Mouse (Mus musculus): Measurements from ENCODE around the gene Pde4d. TPM values are rescaled to one million over a fixed set of nuclear protein-coding genes. Genes with fewer than 3 reads are reported as not detected.

The Pde4d gene
- total RNA-seq, 2 experiments from 2014 or later = 284 to 289 TPM

DNA sequence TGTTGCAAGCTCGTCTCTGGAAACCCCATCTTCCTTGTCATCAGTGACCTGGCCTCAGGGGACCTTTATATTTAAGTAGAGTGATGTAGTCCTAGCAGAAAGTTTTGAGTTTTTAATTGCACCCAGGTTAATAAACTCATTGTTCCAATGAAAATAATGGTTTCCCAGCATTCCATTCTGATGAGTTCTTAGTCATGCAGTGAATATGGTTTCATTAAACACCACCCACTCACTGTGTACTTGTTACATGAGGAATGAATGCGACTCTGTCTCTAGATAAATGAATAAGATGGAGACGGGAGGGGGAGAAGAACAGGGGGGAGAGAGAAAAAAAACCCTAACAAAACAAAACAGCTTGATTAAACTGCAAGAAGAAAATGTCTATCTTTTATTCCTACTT is 148.9 kb downstream of the Pde4d start:
- no peak for DNase-seq (ENCODE audit: low spot score)

DNA sequence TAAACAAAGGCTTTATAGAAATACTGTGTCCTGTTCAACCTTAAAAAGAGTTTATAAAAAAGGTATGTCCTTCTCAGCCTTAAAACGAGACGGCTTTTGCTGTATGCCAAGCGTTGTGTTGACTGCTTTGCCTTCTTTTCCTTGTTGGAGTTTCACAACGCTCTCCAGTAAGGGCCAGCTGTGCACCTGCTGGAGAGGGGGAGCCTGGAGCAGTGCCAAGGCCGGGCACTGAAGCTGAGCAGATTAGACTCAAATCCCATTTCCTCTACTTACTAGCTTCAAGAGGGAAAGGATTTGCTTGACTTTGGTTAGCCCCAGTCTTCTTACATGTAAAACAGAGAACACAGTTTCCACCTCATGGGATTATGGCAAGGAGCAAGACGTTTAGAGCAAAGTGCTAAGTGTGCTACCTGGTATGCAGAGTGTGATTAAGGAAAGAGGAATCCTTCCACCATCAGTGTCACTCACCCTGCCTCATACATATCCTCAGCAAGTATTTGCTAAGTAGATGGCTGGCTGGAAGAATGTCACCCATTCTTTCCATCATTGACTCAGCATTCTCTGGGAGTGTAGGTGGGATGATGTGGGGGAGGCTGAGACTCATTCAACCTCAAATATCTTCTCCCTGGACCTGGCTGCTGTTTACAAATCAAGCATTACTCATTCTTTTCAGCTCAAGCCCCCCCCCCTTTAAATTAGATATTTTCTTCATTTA is 149.6 kb downstream of the Pde4d start:
- no peak for DNase-seq (ENCODE audit: low spot score)

DNA sequence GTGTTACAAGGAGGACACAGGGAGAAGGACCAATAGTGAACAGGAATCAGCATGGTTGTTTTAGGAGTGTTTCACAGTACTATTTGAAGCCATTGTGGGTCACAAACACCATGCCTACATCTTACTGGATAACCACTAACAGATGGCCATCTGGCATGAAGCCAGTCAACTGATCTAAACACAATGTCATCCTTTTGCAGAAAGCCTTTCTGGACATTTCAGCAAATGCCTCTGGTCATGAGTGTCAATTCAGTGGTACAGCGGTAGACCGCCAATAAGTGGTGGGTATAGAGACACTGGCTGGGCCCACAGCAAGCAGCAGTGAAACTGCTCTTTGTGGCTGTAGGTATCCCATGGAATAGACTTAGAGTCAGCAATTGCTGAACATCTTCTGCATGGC is 151.3 kb downstream of the Pde4d start:
- DNase-seq (ENCODE audit: low spot score) = no peak

DNA sequence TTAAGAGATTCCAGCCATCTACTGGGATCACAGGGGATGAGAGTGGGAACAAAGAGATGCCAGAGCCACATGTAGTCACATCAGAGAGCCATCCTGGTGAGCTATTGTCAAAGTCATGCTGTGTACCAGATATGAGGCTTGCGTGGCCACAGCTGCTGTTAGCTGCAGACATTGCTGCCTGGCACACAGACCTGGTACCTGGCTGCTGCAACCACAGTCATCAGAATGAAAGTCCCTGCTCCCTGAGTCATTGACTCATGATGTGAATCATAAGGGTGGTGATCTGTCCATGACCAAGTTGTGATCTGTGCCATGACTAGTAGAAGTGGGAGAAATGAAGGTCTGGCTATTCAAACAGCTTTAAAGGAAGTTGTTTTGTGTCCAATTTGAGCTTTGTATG is 153.8 kb downstream of the Pde4d start:
- DNase-seq (ENCODE audit: low spot score) = no peak

DNA sequence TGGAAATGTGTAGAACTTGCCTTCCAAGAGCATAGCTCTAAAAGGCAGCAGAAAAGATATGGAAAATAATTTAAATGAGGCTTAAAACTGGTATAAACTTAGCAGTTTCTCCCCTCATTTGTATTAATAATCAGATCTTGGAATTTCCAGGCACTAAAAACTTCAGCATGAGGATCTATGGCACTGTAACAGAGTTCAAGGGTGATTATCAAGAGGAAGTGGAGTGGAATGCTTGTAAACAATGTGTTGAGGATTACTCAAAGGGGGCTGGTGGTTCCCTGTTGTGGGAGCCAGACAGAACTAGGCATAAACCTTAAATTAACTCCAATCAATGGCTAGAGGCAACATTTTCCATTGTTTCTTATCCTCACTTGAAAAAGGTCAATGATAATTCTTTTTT is 154.5 kb downstream of the Pde4d start:
- no peak for DNase-seq (ENCODE audit: low spot score)

DNA sequence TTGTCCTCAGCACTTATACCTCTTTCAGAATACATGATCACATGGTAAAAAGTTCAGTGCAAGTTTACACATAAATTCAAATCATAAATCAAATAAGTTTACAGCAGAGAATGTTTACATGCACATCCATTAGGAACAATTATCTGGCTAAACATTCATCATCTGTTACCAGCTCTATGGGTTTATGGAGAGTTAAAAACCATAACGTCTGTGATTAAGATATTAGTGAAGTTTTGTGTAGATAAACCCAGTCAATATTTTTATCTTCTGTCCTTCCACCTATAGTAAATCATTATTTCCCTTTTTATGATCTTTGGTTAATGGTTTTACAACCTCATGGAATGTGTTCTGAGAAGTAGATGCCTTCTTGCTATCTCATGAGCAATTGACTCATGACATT is 168.5 kb downstream of the Pde4d start:
- DNase-seq (ENCODE audit: low spot score) = no peak

DNA sequence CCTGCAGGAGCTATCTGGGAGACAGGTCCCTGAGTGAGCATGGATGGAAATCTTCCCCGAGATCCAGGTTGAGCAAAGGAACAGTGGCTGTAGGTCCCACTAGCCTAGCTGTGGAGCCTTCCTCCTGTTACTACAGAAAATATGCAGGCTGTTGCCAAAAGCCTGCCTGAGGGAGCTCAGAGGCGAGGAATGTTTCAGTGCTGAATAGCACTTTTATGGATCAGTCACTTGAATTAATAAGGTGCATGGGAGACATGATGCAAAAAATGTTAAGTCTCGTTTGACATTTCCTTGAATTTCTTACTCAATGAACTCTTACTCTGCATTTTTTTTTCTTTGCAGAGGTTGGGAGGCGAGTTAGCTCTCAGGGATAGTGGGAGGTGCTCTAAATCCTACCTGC is 172.9 kb downstream of the Pde4d start:
- no peak for DNase-seq (ENCODE audit: low spot score)

DNA sequence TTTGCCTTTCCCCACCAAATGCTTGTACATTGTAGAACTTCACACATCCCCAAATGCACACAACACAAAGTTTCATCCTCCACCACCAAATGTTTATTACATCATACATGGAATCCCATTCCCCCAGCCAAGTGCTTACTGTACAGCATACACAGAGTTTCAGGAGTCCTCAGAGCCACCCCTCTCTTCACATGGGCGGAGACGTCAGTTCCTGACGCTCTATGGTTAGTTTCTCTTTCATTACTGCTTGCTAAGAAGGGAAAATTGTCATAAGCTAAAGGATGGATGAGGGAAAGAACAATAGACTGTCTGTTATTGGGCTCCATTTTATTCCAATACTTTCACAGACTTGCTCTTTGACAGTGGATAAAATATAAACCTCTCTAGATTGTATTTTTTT is 174.2 kb downstream of the Pde4d start:
- DNase-seq (ENCODE audit: low spot score) = no peak

DNA sequence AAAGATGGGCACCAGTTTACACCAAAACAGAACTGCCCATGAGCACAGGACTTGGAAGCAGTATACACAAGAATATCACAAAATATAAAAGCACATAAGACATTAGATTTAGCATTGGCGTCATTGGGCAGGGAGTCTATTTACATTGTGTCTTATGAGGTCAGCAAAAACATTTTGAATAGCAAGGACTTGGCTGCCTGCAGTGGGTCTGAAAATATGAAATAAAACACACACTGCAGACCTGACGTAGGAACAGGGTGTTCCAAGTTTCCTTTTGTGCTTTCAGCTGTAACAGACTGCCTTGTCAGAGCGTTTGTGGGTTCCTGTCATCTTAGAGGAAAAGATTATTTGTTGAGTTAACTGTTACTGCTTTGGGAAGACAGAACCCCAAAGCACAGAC is 176.4 kb downstream of the Pde4d start:
- DNase-seq (ENCODE audit: low spot score) = no peak

DNA sequence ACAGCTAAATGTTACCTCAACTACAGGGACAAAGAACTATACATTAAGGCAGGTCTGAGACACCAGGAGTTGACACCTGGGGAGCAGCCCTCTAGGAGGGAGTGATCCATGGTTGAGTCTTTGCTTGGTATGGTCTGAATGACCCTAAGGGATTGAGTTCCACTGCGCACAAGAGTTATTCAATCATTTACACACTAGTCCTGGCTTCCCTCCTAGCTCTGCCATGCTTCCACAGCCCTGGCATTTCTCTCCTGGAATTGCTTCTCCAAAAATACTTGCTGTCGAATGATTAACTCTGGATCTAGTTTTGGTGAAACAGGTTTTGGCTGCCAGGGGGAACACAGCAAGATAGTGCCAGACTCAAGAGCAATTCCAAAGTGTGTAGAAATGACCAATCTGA is 178.8 kb downstream of the Pde4d start:
- no peak for DNase-seq (ENCODE audit: low spot score)

DNA sequence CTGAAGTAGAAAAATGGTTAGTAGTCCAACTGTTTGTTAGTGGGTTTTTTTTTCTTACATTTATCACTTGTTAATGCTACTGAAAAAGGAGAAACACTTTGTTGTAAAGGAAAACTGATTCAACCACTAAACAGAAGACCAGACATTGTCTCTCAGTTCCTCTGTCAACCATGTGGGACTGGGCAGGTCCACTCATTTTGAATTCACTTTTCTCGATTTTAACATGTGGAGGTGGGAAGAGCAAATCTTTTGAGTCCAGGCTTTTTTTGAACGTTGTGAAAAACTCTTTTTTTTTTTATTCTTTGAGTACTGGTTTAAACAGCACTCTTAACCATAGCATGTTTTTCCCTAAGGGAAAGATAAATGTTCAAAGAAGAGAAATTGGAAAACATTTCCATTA is 180.8 kb downstream of the Pde4d start:
- DNase-seq (ENCODE audit: low spot score) = no peak

DNA sequence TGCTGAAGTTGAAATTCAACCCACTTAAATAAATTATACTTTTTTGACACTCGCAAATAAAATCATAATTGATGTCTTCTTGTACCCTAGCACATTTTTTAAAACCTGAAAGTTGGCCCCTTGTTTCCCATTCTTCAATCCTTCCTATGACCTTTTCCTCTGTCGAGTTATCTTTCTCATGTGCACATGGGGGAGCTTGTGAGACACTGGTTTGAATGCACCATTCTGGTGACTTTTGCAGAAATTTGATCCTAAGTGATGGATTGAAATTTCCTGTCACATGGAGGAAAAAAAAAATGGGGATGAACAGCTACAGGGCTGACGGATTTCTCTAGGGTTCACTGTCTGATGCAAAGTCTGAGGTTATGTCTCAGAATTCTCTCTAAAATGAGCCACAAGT is 181.5 kb downstream of the Pde4d start:
- DNase-seq (ENCODE audit: low spot score) = no peak

DNA sequence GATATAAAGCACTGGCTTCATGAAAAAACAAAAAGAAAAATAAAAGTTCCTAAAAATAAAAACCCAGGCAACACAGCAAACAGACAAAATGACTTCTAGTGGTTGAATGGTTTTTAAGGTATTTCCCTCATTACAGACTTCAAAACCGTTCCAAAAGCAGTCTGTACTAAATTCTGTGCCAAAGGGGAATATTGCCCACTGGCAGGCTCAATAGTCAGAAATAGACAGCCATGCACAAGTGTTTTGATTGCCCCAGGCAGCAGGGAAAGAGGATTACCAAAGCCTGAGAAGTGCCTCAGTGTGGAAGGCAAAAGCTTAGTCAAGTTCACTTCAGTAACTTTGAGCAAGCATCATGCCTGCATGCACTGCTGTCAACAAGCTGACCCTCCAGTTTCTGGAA is 186.8 kb downstream of the Pde4d start:
- DNase-seq (ENCODE audit: low spot score) = no peak

DNA sequence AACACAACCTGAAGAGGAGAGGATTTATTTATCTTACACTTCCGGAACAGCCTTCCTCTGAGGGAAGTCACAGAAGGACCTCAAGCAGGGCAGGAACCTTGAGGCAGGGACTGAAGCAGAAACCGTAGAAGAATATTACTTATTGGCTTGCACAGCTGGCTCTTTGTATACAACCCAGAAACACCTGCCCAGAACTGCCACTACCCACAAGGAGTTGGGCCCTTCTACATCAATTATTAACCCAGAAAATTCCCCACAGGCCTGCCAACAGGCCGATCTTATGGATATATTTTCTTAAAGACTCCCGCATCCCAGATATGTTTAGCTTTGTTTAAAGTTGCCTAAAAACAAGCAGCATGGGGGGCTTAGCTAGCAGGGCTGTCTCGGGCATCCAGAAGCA is 192.5 kb downstream of the Pde4d start:
- DNase-seq (ENCODE audit: low spot score) = no peak

DNA sequence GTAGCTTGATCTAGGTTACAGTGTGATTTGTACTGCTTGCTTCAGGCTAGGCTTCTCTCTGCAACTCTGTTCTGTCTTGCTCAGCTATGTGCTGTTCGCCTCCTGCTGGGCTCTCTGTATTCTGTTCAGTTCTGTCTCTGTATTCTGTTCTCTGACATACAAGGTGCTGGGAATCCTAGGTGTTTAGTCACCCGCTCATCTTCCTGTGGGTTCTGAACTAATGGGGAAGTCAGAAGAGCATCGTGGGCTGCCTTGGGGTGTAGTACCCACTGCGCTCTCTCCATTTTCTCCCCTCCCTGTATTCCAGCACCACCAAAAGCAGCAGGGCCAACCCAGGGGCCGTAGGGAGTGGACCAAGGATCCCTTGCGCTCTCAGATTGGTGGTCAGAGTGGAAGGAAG is 197.1 kb downstream of the Pde4d start:
- DNase-seq (ENCODE audit: low spot score) = no peak

DNA sequence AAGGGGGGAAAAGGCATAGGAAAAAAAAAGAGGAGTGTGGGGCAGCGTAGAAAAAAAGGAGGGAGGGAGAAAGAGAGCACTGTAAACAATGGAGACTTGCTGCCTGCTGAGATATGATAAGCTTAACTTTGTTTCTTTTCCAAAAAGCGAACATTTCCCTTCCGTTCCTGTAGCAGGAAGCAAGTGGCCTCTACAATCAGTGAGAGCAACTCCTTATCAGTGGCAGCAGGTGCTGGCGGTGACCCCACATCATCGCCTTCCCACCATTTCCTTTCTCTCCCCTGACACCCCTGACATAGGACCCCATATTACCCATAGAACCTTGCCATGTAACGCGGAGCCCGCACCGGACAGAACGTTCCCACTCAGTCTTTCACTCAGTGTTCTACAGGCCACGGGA is 197.5 kb downstream of the Pde4d start:
- no peak for DNase-seq (ENCODE audit: low spot score)

DNA sequence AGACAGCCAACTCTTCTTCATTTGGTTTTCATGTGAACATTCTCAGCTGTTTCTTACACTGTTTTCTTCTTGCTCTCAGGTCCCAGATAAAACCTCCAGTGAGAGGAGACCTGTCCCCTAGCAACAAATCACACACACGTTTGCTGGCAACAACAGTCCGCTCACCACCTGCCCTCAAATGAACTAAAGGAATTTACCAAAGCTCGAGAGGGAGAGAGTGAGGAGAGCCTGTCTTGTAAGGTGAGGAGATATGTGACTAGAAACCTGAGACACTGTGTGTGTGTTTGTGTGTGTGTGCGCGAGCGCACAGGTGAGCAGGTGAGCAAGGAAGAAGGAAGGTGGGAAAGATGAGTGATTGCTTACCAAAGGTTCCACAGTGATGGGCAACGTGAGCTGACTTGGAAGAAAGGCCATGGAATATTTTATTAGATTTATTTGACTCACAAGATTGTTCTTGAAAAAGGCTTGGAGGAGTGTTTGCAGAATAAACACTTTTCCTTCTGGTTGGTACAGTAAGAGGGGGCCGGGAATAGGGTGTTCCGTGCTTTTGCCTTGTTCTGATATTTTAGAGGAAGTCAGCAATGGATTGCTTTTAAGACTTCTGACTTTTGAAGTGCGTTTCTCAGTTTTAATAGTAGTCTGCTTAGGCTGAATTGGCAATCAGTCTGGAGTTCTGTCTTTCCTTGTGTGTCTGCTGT is 204.4 kb downstream of the Pde4d start:
- no peak for DNase-seq (ENCODE audit: low spot score)

DNA sequence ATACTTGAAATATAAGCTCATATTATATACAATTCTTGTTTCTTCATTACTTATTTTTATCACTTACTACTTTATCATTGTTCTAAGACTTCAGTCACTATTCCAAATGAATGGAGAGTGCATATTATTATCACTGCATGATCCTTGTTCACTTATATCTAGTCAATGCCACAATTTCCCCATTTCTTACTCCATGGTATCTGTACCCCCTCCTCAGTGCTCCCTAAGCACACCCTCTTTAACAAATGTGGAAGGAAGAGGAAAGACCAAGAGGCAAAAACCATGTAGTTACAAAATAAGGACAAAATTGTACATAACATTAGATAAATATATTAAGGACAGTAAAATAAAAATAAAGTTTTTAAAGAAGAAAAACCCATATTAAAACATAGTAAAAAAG is 216.8 kb downstream of the Pde4d start:
- DNase-seq (ENCODE audit: low spot score) = no peak

DNA sequence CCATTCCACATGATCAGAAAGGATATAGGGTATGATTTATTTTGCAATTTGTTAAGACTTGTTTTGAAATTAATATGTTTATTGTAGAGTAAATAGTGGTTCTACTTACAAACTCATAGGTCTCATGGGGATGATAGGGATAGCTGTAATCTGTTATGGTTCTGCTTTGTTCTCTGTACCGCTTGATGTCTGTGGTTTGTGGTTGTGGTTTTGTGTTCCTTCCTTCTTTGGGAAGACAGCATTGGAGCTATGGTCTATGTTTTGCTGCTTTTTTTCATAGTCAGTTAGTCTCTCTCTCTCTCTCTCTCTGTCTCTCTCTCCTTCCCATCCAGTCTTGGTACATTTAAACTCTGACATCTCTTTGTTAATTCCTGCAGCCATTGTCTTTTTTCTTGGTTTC is 217.3 kb downstream of the Pde4d start:
- no peak for DNase-seq (ENCODE audit: low spot score)

DNA sequence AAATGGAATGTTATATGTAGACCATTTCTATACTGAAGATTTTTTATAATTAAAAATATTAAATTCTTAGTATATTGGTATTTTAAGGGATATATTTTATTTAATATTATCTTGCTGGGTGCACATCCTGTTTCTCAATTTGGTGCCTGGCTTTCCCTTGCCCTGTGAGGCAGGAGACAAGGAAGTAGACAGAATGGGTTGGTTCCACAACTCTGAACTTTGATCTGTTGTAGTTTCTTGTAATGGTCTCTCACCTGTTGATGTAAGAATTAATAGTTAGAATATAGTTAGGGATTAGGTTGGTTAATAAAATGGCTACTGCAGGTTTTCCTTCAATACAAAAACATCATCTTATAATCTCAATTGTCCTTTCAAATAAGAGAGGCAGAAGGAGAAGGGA is 227.3 kb downstream of the Pde4d start:
- DNase-seq (ENCODE audit: low spot score) = no peak

DNA sequence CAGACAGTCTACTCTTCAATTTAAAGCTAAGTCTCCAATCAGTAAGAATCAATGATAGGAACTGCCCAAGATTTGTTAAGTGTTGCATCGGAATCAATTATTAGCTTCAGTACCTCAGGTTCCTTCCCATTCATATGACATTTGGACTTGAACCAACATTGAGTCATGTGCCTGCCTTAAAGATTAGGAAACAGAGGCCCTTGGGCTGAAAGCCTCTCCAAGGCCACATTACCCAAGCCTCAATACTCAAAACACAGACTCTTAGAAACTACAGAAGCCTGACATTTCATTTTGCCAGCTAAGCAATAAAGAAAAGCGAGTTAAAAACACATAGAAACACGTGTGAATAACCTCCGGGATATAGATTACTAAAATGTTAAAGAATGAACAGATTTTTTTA is 233.3 kb downstream of the Pde4d start:
- no peak for DNase-seq (ENCODE audit: low spot score)

DNA sequence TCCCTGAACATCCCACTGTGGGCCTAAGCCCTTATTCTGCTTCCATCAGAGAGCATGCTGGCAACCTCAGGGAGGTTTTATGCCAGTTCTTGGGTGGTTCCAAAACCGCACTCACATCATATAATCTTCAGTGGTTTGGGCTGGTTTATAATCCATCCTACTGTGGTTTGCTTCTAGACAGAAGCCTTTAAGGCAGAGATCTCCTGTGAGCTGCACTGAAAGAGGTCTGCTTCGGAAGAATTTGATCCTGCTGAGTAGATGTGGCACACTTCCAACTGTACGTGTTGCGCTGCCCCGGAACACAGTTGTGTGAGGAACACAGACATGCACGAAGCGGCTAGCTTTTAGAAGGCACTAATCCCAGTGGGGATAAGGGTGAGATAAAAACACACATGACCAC is 236.1 kb downstream of the Pde4d start:
- DNase-seq (ENCODE audit: low spot score) = no peak

DNA sequence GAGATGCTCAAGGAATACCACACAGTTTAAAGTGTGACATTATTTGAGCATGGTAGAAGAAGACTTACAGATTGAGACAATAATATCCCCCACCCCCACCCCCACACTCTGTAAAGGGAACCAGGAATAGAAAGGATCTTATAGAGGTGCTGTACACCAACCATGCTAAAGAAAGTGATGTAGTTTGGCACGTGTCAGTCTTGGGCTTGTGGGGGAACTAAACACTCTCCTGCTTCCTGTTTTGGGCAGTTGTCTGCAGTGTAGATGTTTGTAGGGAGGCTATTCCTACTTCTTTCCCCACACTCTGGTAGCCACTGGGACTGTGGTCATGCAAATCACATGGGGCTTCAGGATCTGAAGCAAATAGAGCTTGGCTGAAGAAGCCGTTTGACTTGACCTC is 236.5 kb downstream of the Pde4d start:
- no peak for DNase-seq (ENCODE audit: low spot score)

DNA sequence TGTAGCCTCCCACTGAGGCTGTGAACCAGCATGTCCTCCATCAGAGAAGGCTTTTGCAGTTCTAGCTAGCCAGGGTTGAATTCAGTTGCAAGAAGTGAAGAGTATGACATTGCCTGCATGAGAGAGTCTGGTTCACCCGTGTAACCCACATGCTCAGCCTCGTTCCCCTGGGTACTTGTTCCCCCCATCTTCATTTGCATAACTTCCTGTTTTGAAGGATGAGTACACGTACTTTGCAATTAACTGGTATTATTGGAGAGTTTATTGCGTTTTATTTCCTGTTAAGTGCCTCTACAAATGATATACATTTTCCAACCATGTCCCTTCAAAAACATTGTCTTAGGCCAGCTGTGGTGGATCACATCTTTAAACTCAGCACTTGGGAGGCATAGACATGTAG is 237.1 kb downstream of the Pde4d start:
- no peak for DNase-seq (ENCODE audit: low spot score)

Measured in gastrocnemius, adult 18-20 months (tissue).